Mouse (Mus musculus) urinary bladder, postnatal 10 days (tissue): Measurements from ENCODE around the gene Ccr2.
"Not testable (repeated sequence)": the region's sequence is repeated elsewhere in the genome, so short reads cannot be mapped to it uniquely, and the experiment has no call there.

Experiments used
- DNase-seq: peaks from one replicate; pipeline ENCODE4 v3.0.0; 2022; ENCODE audit warnings: low spot score

Ccr2 gene

DNA sequence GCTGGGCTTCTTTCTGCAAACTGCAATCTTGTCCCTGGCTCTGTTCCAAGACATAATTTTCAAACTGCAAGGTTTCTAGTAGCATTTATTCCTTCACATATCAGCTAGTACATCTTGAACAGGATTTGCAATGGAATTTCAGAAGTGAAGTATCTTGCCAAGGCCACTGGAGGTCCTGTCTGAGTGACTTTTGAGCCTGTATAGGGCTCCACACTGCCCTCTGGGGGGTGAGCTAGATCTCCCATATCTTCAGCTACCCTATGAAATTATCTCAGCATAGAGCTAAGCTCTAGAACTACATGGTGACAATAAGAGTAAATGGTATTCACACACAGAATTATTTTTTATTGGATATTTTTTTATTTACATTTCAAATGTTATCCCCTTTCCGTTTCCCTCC lies 16.7 kb downstream of the Ccr2 start:
- DNase-seq, result no peak

DNA sequence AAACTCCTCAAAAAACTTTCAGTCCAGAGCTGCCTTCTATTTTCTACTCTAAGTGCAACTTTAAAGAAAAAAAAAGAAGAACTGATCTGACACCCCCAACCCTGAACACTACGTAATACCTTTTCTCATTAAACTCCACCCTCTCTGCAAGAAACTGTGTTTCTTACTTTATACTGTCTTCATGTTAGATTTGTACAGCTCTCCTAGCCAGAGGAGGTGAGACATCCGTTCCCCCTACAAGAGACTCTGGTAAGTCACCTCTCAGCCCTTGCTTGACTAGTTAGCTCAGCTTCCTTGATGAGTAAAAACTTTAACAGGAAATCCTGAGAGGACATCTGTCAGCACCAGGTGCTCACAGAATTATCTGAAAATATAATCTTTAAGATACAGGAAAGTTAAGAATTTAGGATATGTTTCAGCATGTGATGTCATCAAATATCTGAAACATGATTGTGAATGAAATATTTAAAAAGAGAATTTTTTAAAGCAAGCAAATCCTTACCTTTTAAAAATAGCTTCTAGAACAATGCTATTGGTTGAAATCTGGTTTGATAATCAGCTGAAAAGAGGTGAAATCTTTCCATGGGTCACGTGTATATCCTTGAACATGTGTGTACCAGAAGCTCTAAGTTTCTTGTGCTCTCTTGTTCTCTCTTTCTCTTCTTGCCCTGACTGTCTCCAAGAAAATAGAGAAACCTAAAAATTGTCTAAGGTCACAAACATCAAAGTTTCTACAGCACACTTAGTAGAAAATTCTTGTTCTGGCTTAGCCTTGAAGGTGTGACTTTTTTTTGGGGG lies 19.8 kb downstream of the Ccr2 start, which contains the start of gene Ccr5:
TSS of gene Ccr5 (plus strand) at position 157 of the 798 bp plus-strand sequence.
- DNase-seq, result no peak

DNA sequence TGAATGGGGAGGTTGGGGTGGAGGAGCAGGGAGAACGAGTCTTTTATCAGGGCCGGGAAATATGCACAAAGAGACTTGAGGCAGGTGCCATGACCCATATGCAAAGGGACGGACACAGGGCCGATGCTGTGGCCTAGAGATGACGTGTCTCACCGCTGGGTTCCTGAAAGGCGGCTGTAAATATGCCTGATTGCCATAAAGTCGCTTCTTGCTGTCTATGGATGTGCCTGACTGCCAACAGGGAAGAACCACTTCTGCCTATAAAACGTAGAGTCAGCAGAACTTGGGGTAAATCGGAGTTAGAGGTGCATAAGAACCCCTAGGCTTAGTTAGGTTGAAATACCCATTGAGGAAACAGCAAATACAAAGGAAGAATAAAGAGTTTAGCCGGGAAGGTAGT lies 23.8 kb downstream of the Ccr2 start:
- no peak for DNase-seq

DNA sequence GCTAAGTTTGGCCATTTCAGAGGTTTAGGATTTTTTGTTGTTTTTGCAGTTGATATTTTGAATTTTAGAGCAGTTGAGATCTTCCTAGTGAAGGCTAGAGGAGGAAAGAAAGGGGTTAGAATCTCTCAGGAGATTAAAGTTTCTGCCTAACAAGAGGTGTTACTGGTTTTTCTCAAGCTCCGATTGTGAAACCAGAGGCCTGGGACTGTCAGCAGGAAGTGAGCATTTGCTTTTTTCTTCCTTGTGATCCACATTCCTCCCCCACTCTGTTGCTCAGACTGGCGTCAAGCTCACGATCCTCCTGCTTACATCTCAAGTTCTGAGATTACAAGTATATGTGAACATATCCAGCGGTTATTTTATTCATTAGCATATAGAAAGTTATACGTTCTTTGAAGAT lies 24.6 kb downstream of the Ccr2 start:
- no peak for DNase-seq

DNA sequence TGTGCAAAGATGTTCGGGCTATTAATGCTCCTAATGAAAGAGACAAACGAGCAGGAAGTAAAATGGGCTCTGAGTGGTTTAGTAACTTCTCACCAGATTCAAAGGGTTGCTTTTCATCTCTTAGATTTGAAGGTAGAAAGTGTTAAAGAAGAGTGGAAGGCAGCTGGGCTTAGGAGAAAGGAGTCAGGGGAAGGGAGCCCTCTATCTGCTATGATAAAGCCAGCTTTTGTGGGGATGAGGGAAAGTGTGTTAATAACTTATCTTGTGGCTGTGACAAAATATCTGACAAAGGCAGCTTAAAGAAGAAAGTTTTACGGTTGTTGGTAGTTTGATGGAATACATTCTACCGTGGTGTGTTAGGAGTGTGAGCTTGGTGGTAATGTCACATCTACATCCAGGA lies 25.7 kb downstream of the Ccr2 start:
- no peak for DNase-seq

DNA sequence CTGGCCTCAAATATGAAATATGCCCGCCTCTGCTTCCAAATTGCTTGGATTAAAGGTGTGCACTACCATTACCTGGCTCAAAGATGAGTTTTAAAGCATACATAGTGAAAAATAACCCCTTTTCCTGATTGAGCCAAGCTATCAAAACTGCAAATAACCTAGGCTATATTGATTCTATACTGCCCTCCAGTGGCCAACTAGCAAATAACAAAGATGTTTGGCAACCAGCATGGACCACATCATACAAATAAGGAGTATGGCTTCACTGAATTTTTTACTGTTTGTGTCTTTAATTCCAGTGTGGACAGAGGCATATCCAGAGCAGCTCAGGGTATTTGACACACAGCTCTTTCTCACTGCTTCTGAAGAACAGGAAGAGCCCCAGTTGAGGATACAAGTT lies 26.6 kb downstream of the Ccr2 start:
- no peak for DNase-seq

DNA sequence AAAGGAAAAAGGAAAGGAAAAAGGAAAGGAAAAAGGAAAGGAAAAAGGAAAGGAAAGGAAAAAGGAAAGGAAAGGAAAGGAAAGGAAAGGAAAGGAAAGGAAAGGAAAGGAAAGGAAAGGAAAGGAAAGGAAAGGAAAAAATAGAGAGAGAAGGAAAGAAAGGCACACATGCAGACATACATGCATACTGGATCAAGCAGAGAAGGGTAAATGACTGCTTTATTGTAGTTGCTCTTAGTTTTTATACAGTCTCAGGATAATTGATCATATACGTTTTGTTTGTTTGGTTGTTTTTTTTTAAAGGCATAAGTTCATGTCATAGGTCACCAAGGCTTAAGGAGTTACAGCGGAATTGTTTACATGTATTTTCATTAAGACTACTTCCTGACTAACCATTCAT lies 31.1 kb downstream of the Ccr2 start:
- not testable (repeated sequence) for DNase-seq

DNA sequence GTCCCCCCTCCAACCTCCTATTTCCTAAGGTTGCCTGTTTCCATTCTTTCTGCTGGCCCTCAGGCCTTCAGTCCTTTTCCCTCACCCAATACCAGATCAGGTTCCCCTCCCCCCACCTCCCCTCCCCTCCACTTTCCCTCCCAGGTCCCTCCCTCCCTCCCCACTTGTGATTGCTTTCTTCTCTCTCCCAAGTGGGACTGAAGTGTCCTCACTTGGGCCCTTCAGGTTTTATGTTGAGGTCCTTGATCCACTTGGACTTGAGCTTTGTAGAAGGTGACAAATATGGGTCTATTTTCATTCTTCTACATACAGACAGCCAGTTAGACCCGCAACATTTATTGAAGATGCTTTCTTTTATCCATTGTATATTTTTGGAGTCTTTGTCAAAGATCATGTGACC lies 33.2 kb downstream of the Ccr2 start:
- DNase-seq, result not testable (repeated sequence)

DNA sequence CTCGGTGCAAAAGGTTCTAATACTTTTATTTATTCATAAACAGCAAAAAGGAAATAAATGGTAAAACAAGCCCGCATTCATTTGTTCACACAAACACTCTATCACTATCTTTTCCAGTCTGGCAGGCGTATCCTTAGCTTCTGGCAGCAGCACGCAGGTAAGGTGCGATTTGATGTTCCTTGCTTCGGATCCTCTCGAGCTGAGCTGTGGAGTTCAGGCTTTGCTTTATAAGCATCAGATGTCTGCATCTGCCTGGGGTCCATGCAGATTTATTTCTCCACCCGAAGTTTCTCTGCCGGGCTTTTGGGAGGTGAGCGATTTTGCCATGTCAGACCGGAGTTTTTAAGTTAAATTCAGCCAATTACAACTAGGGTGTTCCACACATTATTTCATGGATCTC lies 35.9 kb downstream of the Ccr2 start:
- DNase-seq, result no peak

DNA sequence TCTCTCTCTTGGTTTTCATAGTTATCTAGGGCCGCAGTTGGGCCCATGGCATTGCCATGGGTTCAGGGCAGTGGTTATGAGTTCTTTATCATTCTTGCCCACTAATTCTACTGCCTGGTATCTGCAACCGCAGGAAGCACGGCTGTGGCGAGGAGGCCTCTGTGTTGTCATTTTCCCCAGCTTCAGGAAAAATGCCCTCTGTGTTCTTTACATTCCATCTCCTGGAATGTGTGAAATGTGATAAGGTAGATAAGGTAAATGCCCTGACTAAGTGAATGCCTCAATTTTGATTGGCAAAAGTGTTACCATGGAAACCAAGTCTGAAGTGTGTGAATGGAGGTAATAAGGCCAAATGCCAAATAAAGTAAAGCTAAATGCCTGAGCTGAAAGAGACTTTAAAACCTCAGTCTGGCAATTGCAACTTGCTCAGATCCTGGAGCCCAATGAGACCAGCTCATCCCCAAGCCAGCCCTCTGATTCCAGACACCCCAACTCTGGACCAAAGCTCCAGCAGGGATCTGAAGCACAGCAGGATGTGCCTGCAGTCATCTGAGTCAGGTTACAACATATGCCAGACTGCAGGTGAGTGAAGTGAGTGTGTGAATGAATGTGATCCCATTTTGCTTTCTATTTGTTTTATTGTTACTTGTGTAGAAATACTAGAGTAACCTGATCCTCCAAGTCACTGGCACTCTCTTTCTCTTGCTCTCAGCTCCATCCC lies 36.5 kb downstream of the Ccr2 start:
- DNase-seq, result no peak

DNA sequence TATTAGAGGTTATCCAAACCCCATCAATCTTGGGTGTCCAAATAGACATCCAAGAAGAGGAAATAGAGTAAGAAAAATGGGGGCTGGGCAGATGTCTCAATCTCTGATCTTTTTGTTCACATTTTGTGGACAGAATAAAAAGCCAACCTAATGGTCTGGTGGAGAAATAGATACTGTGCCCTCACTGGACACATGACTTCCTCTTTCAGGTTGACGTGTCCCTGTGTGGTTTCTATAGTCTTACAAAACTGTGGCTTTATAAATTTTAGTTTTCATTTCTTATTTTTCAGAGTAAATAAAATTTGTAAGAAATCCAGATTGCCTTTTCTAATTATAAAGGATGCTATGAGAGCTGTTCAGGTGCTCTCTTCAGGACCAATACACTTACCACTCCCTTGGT lies 41.9 kb downstream of the Ccr2 start:
- DNase-seq, result no peak

DNA sequence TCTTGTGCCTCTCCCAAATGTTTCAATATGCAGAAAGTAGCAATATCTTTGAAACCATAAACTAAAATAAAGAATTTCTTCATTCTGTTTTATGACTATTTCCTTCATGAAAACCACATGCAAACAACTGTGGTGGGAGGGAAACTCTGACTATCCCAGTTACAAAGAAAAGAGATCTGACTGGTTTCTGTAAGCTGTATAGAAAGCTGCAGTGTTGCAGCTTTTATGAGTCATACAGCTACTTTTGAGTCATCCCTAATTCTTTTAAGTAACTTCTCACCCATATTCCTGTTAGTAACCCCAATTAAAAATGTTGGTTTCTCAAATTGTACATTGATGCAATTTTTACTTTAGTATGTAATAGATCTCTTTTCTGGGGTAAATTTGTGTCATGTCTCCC lies 44.6 kb downstream of the Ccr2 start:
- no peak for DNase-seq
